Mouse (Mus musculus): ENCODE data around the gene Spata7. TPM values are rescaled to one million over a fixed set of nuclear protein-coding genes. Genes with fewer than 3 reads are reported as not detected.

Spata7 gene
- total RNA-seq, 2 experiments from 2014 or later: 5.7 to 9.5 TPM

Other genes with a start within 250 kb of the Spata7 start
- gene Kcnk10, start 49.8 kb upstream of the Spata7 start, total RNA-seq (2015): not detected in 2 replicates
- gene Kcnk10, start 49.8 kb upstream of the Spata7 start, total RNA-seq (2017): not detected in 2 replicates
- 5.9 and 8.0 TPM in 2 replicates for gene Ptpn21, start 109.2 kb downstream of the Spata7 start, total RNA-seq (2015)
- gene Ptpn21, start 109.2 kb downstream of the Spata7 start, total RNA-seq (2017): 2.7 and 3.1 TPM in 2 replicates
- gene Zc3h14, start 118.8 kb downstream of the Spata7 start, total RNA-seq (2015): 214 and 244 TPM in 2 replicates
- 105 and 126 TPM in 2 replicates for gene Zc3h14, start 118.8 kb downstream of the Spata7 start, total RNA-seq (2017)

Measured in megakaryocyte progenitor cell, adult 5-6 weeks (primary cell).